Mouse (Mus musculus): ENCODE data around the gene Ndufa13. TPM values are rescaled to one million over a fixed set of nuclear protein-coding genes. Genes with fewer than 3 reads are reported as not detected.

The Ndufa13 gene
- total RNA-seq, 2 experiments from 2014 or later: 166 to 176 TPM

DNA sequence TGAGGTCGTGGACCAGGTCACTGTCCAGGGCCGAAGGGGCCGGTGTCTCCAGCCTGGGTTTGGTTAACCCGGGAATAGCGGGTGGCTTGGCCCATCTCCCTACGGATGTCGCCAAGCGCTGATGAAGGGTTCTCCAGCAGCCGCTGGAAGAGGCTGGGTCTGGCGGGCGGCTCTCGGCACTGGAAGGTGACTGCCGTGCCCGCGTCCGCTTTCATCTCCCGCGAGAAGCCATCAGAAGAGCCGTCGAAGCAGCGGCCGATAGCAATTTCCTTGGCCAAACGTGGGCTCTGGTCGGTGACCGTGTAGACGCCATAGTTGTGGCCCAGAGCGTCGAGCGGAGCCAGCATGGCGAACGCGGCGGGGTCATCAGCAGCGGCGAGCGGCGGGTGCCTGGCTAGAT, 21.5 kb downstream of the Ndufa13 start:
- DNase-seq: no peak

DNA sequence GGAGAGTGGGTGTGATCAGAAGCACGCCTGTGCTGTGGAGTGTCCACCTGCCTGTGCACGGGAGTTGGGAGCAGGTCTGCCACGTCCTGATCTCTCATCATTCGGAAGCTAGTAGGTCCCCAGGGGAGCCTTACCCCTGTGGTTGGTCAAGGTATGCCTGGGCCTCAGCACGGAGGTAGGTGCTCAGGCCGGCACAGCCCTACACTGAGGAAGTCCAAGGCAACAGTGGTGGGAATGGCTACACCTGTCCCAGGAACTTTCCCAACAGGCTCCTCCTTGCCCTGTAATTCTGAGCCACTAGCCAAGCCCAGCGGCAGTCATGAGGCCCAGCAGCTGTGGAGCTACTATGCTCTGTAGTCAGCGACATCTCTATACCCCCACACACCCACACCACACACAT, 22.7 kb downstream of the Ndufa13 start:
- DNase-seq: no peak

DNA sequence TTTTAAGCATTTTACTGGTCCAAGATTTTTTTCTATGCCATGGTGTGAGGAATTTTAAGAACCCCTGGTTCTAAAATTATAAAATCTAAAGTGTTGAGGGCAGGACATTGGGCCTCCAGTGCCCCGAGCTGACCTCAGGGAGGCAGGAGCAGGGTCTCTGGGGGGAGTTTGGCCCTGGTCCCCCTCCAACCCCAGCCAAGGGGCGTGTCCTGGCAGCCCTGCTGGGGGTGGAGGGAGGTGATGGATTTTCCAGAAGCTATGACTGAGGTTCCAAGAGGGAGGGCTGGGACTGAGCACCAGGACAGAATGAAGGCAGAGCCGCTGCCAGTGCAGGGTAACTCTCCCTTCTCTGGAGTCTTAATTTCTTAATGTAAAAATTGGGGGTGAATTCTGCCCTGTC, 24.4 kb downstream of the Ndufa13 start:
- no peak for DNase-seq

DNA sequence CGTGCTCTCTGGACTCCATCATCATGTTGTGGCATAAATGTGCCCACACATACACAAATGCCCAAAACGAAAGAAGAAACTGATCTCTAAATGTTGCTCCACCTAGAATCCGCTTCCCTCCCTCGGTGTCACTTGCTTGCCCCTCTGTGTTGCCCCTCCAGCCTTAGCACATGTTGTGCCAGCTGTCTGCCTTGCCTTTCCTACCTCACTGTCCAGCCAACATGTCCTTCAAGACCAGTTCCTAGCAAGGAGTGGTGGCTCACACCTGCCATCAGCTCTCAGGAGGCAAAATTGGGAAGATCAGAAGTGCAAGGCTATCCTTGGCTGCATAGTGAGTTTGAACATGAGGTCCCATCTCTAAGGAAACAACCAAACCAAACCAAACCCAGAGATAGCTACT, 25.0 kb downstream of the Ndufa13 start:
- no peak for DNase-seq

DNA sequence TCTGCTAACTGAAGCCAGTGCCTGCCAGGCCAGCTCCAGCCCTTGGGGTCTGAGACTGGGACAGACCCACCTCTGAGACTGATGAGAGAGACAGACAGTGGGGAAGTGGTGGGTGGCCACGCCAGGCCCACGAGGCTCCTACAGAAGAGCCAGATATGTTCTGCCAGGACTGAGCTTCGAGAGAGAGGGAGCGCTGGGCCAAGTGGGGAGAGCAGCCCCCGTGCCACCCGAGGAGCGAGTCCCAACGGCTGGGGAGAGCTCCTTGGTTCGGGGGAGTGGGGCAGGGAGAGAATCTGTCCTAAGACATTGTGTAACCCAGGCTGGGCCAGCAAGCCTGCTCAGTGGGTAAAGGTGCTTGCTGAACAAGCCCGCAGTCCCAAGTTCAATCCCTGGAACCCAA, 25.4 kb downstream of the Ndufa13 start:
- DNase-seq: no peak

DNA sequence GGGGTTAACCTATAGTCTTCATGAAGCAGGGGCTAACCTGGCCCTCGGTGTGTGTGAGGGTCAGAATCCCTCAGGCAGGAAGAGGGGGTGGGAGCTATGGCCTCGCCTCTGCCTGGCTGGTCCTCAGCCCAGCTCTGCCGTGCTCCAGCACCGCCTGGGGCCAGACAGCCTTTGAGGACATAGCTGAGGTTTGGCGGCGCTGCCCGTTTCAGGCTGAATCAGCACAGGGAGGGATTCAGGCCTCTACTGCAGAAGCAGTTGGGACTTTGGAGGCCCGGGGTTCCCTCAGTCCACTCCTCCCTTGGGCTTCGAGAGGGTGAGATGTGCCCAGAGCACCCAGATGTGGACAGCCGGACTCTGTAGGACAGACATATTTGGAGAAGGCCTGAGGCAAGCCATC, 26.3 kb downstream of the Ndufa13 start:
- DNase-seq: no peak

DNA sequence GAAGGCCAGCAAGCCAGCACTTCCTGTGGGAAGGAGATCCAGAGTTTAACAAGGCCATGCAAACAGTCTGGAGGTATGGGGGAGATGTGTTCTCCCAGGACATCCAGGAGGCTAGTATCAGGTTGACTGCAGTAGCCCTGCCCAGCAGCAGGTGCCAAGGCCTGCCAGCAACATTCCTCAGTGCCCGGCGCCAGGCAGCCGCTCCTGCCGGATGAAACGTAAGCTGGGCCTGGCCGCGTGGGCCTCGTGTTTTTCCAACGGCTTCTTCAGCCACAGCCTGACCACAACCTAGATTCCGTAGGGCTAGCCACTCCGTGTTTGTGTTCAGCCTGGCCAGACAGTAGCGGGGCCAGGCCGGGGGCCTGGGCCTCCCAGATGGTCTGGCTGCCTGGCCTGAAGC, 27.7 kb downstream of the Ndufa13 start:
- DNase-seq: no peak

DNA sequence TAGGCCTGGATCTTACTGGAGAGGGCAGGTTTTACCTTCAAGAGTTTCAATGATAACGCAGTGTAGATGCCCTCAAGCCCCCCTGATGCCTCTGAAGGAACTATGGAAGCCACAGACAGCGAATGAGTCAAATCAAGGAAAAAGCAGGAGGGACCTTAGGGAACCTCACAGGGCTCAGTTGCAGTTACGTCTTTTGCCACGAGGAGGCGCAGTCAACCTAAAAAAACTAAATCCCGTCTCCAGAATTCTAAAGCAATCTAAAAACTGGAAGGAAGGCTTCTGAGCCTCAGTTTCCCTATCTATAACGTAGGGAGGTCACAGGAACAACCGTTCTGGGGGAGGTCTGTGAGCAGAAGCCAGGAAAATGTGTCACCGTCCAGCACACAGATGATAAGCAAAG, 28.2 kb downstream of the Ndufa13 start:
- DNase-seq: peak; percentile 64 to 70

DNA sequence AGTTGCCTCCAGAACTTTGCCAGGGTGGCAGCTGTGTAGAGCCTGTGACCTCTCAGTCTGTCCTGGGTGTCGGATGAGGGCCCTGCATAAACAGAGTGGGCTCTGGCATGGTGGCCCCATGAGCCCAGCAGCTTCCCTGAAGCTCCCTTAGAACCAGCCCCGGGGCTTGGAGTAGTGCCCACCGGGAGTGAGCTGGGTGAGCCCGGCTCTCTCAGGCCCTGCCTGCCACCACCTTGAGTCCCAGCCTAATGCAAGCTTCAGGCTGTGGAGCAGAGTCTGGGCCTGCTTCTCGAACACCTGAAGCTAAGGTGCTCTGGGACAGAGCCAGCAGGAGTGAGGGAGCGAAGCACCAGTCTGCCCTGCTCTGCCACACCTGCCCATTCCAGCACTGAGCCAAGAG, 31.5 kb downstream of the Ndufa13 start:
- no peak for DNase-seq

DNA sequence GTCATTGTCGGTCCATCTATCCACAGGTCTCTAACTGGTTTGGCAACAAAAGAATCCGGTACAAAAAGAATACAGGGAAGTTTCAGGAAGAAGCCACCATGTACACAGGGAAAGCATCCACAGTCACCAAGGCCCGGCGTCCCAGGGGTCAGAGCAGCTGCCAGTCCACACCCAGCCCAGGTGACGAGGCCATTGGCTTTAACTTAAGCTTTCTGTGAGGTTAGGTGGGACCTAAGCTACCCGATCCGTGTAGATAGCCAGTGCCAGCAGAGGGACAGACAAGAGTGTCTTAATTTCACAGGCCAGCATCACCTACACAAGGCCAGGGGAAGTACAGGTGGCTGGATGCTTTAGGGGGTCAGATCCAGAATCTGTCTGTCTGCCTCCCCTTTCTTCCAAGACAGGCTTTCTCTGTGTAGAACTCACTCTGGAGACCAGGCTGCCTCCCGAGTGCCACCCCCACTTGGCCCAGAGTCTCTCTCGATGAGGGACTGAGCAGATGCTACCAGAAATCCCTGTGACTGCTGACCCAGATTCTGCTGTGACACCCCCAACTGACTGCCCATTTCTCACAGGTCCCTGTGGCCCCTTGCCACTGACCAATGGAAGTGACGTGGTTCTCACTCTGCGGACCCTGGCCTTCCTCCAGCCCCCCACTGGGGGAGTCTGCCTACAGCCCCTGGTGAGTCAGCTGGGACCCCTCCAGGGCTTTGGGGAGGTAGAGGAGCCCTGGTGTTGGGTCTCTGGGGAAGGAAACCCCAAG, 32.2 kb downstream of the Ndufa13 start:
- no peak for DNase-seq

DNA sequence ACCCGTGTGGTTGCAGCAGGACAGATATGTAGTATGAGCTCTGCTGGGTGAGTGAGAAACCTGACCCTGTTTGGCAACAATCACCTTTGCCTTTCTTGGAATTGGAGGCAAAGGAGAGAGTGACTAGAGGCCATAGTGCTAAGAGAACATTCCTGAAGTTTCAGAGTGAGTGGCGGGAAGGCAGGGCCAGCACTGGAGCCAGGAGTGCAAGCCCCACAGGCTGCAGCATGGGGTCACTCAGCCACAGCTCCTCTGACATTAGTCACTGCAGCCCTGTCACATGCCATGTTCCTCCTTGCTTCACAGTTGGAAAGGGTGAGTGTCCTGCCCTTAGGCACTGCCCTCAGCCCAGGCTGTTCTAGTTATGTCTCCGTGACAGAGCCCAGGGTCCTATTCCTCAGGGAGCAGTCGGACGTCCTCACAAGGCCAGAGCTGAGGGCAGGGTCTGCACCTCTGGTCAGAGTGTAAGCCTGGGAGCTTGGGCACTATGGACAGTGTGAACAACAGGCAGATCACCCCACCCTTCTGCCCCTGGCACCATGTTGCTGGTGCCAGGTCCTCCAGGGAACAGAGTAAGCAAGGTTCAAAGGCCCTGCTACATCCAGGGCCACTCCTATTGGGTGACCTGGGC, 34.5 kb downstream of the Ndufa13 start:
- DNase-seq: peak in 1 of 2 experiments; percentile 32

DNA sequence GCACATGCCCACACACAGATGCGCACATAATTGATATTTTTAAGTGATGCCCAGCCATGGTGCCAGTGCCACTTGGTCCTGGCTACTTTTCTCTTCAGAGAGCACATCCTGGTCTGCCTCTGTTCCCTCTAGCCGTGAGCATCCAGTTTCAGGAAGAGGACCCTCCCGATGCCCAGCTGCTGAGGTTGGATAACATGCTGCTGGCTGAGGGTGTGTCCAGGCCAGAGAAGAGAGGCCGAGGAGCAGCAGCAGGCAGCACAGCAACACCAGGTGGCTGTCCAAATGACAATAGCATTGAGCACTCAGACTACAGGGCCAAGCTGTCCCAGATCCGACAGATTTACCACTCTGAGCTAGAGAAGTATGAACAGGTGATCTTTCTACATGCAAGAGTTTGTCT, 38.2 kb downstream of the Ndufa13 start:
- no peak for DNase-seq

DNA sequence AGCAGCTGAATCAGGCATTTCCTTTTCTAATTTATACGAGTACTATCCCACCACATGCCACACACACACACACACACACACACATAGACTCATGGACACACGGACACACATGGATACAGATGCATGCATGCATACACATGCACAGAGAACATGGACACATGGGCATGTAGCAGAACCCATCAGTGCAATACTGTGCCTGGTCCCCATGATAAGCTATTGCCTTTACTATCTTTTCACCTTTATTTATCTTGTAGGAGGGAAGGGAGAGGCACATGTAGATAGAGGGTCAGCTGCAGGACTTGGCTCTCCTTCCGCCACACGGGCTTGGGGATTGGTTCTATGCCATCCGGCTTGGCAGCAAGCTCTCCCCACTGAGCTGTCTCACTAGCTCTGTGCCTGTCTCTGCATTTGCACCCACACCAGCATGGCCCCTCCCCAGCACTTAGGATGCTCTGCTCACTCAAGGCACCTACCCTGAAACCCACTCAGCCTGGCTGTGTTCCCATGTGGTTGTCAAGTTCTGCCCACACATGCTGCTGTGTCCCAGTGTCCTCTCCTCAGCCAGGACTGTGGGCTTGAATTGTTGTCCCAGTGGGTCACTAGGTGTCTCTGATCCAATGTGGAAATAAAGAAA, 38.9 kb downstream of the Ndufa13 start:
- no peak for DNase-seq

DNA sequence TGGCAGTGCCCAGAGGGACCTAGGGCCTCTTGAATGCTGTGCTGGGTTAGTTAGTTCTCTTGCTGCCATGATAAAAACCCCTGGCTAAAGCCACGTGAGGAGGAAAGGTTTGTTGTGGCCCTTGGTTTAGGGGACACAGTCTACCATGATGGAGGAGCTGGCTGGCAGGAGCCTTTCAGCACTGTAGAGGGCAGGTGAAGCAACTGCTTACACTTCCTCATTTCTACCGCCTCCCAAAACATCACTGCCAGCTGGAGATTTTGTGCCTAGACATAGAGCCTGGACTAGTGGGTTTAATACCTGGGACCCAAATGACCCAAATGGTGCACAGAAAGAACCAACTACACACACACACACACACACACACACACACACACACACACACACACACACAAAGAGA, 41.1 kb downstream of the Ndufa13 start:
- no peak for DNase-seq

DNA sequence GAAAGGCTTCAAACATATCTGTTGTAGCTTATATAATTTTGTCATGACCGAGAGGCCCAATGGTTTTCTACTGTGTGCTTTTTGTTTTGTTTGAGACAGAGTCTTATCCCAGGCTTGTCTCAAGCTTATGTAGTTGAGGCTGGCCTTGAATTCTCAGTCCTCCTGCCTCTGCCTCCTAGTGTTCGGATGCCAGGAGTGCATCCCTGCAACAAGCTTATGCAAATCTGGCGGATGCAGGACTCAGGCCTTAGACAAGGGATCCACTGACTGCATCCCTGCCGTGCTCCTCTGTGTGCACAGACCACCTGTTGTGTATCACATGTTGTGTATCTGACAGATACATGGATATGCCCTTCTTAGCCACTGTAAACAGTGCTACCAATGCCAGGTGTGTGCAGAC, 41.6 kb downstream of the Ndufa13 start:
- no peak for DNase-seq

DNA sequence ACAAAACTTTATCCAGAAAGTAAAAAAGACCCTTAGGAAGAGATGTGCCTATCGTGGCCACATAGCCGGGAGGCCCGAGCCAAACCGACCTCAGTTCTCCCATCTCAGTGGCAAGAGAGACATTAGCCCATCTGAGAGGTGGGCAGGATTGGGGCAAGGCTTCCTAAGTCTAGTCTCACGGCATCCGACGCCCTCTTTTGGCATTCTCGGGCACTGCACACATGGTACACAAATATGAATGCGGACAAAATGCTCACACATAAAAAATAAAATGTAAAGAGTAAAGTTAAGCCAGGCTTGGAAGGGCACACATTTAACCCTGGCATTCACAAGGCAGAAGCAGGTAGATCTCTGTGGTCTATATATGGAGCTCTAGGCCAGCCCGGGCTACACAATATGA, 48.5 kb downstream of the Ndufa13 start:
- no peak for DNase-seq

DNA sequence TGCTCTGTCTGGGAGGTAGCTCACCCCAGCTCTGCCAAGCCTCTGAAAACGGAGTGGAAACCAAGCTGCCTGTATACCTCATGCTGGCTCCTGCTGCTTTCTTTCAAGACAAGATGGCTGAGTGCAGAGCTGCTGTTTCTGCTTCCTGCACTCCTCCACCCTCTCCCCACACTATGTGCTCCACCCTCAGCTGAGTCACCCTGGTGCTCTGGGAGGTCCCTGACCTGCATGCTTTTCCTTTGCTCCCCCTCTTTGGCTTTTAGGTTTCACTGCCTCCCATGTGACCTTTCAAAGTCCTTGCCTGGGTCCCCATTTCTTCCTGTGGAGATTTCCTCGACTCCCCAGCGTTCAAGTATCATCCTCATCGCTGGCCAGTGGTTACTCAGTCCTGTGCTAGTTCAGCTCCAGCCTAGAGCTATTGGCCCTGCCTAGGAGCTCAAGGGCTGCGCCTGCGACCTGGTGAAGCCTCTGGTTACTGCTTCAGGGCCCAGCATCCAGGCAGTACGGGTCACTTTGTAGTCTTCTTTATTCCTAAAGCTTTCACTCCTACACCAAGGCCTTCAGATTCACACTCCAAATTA, 51.3 kb downstream of the Ndufa13 start:
- peak; percentile 27 to 36 for DNase-seq

DNA sequence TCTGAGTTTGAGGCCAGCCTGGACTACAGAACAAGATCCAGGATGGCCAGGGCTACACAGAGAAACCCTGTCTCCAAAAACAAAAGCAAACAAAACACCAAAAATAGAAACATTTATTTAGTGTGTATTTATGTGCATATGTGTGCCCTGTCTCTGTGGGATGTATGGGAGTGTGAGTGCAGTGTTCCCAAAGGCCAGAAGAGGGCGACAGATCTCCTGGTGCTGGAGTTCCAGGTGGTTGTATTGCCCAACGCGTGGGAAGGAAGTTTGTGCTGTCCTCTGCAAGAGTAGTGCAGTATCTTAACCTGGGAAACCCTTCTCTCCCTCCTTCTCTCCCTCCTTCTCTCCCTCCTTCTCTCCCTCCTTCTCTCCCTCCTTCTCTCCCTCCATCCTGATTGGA, 52.5 kb downstream of the Ndufa13 start:
- no peak for DNase-seq

DNA sequence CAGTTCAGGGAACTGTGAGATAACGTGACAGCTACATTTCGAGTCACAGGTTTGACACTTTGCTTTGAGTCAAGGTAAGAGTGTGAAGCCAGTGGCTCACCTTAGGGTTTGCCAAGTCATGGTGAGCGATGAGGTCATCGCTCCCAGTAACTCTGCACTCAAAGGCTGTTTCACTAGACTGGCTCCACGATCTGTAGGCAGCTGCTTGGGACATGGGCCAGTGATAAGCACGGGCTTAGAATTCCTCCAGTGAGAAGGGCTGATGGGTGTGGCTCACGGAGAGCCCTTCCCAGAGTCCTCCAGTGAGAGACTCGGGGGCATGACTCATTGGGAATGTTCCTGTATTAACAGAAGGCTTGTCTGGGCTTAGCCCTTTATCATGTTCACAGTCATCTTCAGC, 53.4 kb downstream of the Ndufa13 start:
- DNase-seq: peak; percentile 69 to 71

DNA sequence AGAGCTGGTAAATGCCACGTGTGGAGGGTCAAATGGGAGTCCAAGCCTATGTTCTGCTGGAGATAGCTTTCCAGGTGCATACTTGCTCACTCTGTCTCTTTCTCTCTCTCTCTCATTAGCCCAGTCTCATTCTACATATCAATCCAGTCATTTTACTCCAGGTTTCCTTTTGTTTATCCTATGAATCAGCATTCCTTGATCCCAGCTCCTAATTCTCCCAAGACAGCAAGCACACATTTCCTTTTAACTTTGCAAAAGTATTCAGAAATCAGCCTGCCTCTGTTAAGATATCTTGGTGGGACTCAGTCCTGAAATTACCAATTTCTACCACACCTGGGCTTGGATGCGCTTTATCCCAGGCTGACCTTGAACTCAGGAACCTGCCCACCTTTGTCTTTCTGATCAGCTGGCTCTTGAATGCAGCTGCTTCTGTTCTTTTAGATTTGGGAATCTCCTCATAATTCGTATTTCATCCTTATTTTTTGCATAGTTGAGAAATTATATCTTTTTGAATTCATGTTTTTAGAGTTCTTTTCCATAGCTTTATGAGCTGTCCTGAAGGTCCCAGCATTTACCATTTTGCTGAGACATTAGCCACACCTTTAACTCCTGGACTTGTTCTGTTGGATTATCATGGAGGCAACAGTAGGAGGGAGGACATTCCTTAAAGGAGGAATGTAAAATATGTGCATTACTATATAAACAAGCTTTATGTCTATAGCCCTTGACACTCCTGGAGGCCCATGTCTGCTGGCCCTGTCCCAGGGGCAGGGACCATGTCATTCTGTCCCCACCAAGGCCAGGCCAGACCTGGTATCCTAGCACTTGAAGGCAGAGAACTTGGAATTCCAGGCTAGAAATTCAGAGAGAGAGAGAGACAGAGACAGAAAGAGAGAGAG, 54.9 kb downstream of the Ndufa13 start:
- no peak for DNase-seq
